Mouse (Mus musculus) adrenal gland, adult 18-20 months (tissue): ENCODE measurements around the gene Mylip. TPM values are rescaled to one million over a fixed set of nuclear protein-coding genes. Genes with fewer than 3 reads are reported as not detected.
A peak's percentile ranks its signal among the peaks of the same experiment; 100 is the strongest.

Experiments used
- DNase-seq, 2 experiments: peaks; one replicate each; pipeline ENCODE4 v3.0.0; 2021 to 2022; ENCODE audit warnings: low spot score in 2 of 2
- total RNA-seq, 2 experiments: library from RNA; stranded (reverse); gene quantifications; 1 replicate in 1 of 2; 2 replicates in 1 of 2; pipeline ENCODE4 v1.2.3; 2021

The Mylip gene
- total RNA-seq, 2 experiments from 2014 or later: 6.9 to 7.5 TPM

- DNase-seq: no peak
Observed at GRCm38 (mm10) chr13:45390962-45391853, 1.7 kb downstream of the Mylip start.

GRCm38 (mm10) chr13:45391854-45392454, 2.4 kb downstream of the Mylip start:
- peak in 1 of 2 experiments; percentile 48 for DNase-seq

GRCm38 (mm10) chr13:45394221-45394768, 4.8 kb downstream of the Mylip start:
- no peak for DNase-seq

- no peak for DNase-seq
Observed at GRCm38 (mm10) chr13:45396724-45397123, 7.2 kb downstream of the Mylip start.

GRCm38 (mm10) chr13:45397240-45397639, 7.7 kb downstream of the Mylip start:
- DNase-seq: no peak

- no peak for DNase-seq
Observed at GRCm38 (mm10) chr13:45397896-45398805, 8.6 kb downstream of the Mylip start.

- no peak for DNase-seq
Observed at GRCm38 (mm10) chr13:45400700-45401099, 11.2 kb downstream of the Mylip start.

- DNase-seq: no peak
Observed at GRCm38 (mm10) chr13:45401816-45402215, 12.3 kb downstream of the Mylip start.

- no peak for DNase-seq
Observed at GRCm38 (mm10) chr13:45402316-45403039, 12.9 kb downstream of the Mylip start.

- DNase-seq: no peak
Observed at GRCm38 (mm10) chr13:45404269-45404668, 14.7 kb downstream of the Mylip start.

GRCm38 (mm10) chr13:45405194-45405810, 15.8 kb downstream of the Mylip start:
- no peak for DNase-seq

GRCm38 (mm10) chr13:45406289-45406688, 16.7 kb downstream of the Mylip start:
- no peak for DNase-seq

GRCm38 (mm10) chr13:45406703-45407102, 17.2 kb downstream of the Mylip start:
- no peak for DNase-seq

GRCm38 (mm10) chr13:45410936-45411335, 21.4 kb downstream of the Mylip start:
- no peak for DNase-seq

- DNase-seq: no peak
Observed at GRCm38 (mm10) chr13:45413066-45413465, 23.5 kb downstream of the Mylip start.

GRCm38 (mm10) chr13:45414031-45414430, 24.5 kb downstream of the Mylip start:
- no peak for DNase-seq

- no peak for DNase-seq
Observed at GRCm38 (mm10) chr13:45416621-45417057, 27.1 kb downstream of the Mylip start.

GRCm38 (mm10) chr13:45418986-45419385, 29.4 kb downstream of the Mylip start:
- no peak for DNase-seq

GRCm38 (mm10) chr13:45422251-45422650, 32.7 kb downstream of the Mylip start:
- no peak for DNase-seq

GRCm38 (mm10) chr13:45422709-45423108, 33.2 kb downstream of the Mylip start:
- DNase-seq: no peak
